Mouse (Mus musculus) CH12.LX (cell line): ENCODE measurements at regions not wholly inside any gene's neighbourhood (a gene's known extent, or its start where the extent isn't known, plus 50 kb on each side); places are given as distances from the start of the nearest gene placed in this dataset.

ENCODE experiments used
- CTCF ChIP-seq, 2 experiments: IDR thresholded peaks in 1 of 2; conservative IDR thresholded peaks in 1 of 2; 2 replicates each; pipeline ENCODE4 v1.5.1; 2011 to 2012; ENCODE audit warnings: low read depth in 2 of 2, low read length in 2 of 2, improper control_type of control experiment in 1 of 2, inconsistent platforms in 1 of 2, mild to moderate bottlenecking in 1 of 2, moderate library complexity in 1 of 2
- ELF1 ChIP-seq: IDR thresholded peaks from 2 replicates; pipeline ENCODE4 v1.6.1; 2014; ENCODE audit warnings: low read depth, mild to moderate bottlenecking, inconsistent platforms, low read length, improper control_type of control experiment
- EP300 ChIP-seq: IDR thresholded peaks from 2 replicates; pipeline ENCODE4 v1.6.1; 2011; ENCODE audit warnings: low read length, improper control_type of control experiment
- GABPA ChIP-seq: IDR thresholded peaks from 2 replicates; pipeline ENCODE4 v1.6.1; 2012; ENCODE audit warnings: low read depth, low read length, improper control_type of control experiment, inconsistent platforms; ENCODE audit not compliant: insufficient replicate concordance
- HCFC1 ChIP-seq: IDR thresholded peaks from 2 replicates; pipeline ENCODE4 v1.6.1; 2012; ENCODE audit warnings: low read depth, mild to moderate bottlenecking, inconsistent platforms, low read length, improper control_type of control experiment
- JUND ChIP-seq: conservative IDR thresholded peaks from 2 replicates; pipeline ENCODE4 v1.6.1; 2011; ENCODE audit warnings: low read depth, low read length, improper control_type of control experiment
- MAX ChIP-seq: IDR thresholded peaks from 2 replicates; pipeline ENCODE4 v1.6.1; 2011; ENCODE audit warnings: low read length, improper control_type of control experiment
- MAZ ChIP-seq: IDR thresholded peaks from 2 replicates; pipeline ENCODE4 v1.6.1; 2012; ENCODE audit warnings: low read depth, mild to moderate bottlenecking, inconsistent platforms, low read length, improper control_type of control experiment, moderate library complexity
- POLR2A ChIP-seq: IDR thresholded peaks from 2 replicates; pipeline ENCODE4 v1.6.1; 2011; ENCODE audit warnings: low read depth, mild to moderate bottlenecking, improper control_type of control experiment, low read length
- SMC3 ChIP-seq: IDR thresholded peaks from 2 replicates; pipeline ENCODE4 v1.6.1; 2011; ENCODE audit warnings: low read depth, low read length, improper control_type of control experiment
- ZC3H11A ChIP-seq: IDR thresholded peaks from 2 replicates; pipeline ENCODE4 v1.6.1; 2012; ENCODE audit warnings: low read depth, mild to moderate bottlenecking, inconsistent platforms, low read length, improper control_type of control experiment

GRCm38 (mm10) chr13:90233561-90233960 lies 144.2 kb upstream of the Xrcc4 start:
- no peak for TF ChIP-seq CTCF (conservative IDR thresholded peaks at IDR 0.05 in 1 of 2, IDR thresholded peaks at IDR 0.05 in 1 of 2; ENCODE audit: low read depth in 2 of 2, low read length in 2 of 2)
- TF ChIP-seq ZC3H11A, result no peak
- TF ChIP-seq GABPA, result no peak
- no peak for TF ChIP-seq JUND
- TF ChIP-seq HCFC1, result no peak
- no peak for TF ChIP-seq POLR2A
- TF ChIP-seq SMC3, result no peak
- TF ChIP-seq EP300, result no peak
- no peak for TF ChIP-seq MAX
- no peak for TF ChIP-seq MAZ
- no peak for TF ChIP-seq ELF1
